Mouse (Mus musculus): ENCODE results near the gene Krtap19-5.

Gene Krtap19-5

GRCm38 (mm10) chr16:88896357-88896756, at the start of gene Krtap19-5:
TSS of gene Krtap19-5 (minus strand) at chr16:88896457.
- no peak for DNase-seq (ENCODE audit: low read depth)

- no peak for DNase-seq (ENCODE audit: low read depth)
Observed at GRCm38 (mm10) chr16:88941106-88941505, 44.8 kb upstream of the Krtap19-5 start.

- DNase-seq (ENCODE audit: low read depth), result peak; percentile 4
Observed at GRCm38 (mm10) chr16:88938252-88938651, 42.0 kb upstream of the Krtap19-5 start.

GRCm38 (mm10) chr16:88932165-88932564, 35.9 kb upstream of the Krtap19-5 start, which contains the start of gene Krtap19-9b:
TSS of gene Krtap19-9b (minus strand) at chr16:88932265.
- no peak for DNase-seq (ENCODE audit: low read depth)

- DNase-seq (ENCODE audit: low read depth), result no peak
Observed at GRCm38 (mm10) chr16:88886870-88887269, 9.4 kb downstream of the Krtap19-5 start.

GRCm38 (mm10) chr16:88884989-88885388, 11.3 kb downstream of the Krtap19-5 start, which contains the start of gene Krtap19-4:
TSS of gene Krtap19-4 (minus strand) at chr16:88885089.
- DNase-seq (ENCODE audit: low read depth), result no peak

- no peak for DNase-seq (ENCODE audit: low read depth)
Observed at GRCm38 (mm10) chr16:88877938-88878337, 18.3 kb downstream of the Krtap19-5 start, which contains the start of gene Krtap19-3. TSS of gene Krtap19-3 (minus strand) at chr16:88878038.

GRCm38 (mm10) chr16:88874169-88874568, 22.1 kb downstream of the Krtap19-5 start, which contains the start of gene Krtap19-2:
TSS of gene Krtap19-2 (minus strand) at chr16:88874269.
- DNase-seq (ENCODE audit: low read depth), result no peak

- DNase-seq (ENCODE audit: low read depth), result no peak
Observed at GRCm38 (mm10) chr16:88869311-88869710, 26.9 kb downstream of the Krtap19-5 start, which contains the start of gene Krtap19-1. TSS of gene Krtap19-1 (minus strand) at chr16:88869411.

- no peak for DNase-seq (ENCODE audit: low read depth)
Observed at GRCm38 (mm10) chr16:88864887-88865407, 31.3 kb downstream of the Krtap19-5 start.

GRCm38 (mm10) chr16:88851450-88851849, 44.8 kb downstream of the Krtap19-5 start:
- DNase-seq (ENCODE audit: low read depth), result no peak

- DNase-seq (ENCODE audit: low read depth), result no peak
Observed at GRCm38 (mm10) chr16:88848558-88848957, 47.7 kb downstream of the Krtap19-5 start.

GRCm38 (mm10) chr16:88847363-88847762, 48.9 kb downstream of the Krtap19-5 start:
- no peak for DNase-seq (ENCODE audit: low read depth)
